Mouse (Mus musculus): ENCODE results near the gene Catsperd. TPM values are rescaled to one million over a fixed set of nuclear protein-coding genes. Genes with fewer than 3 reads are reported as not detected.
"Not testable (repeated sequence)": the region's sequence is repeated elsewhere in the genome, so short reads cannot be mapped to it uniquely, and the experiment has no call there.

Catsperd gene
- polyA plus RNA-seq, 1 experiment: 1.2 TPM

DNA sequence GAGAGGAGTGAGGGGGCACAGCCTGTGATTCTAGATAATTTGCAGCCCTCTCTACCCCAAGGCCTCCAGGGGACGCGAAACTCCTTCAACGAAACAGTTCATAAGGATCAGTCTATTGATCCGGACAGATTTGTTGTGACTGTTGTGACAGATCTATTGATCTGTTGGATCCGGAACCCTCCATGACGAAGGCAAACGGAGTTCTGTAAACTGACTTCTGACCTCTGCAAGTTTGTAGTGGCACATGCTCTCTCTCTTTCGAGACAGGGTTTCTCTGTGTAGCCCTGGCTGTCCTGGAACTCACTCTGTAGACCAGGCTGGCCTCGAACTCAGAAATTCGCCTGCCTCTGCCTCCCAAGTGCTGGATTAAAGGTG is 15.4 kb upstream of the Catsperd start:
- not testable (repeated sequence) for DNase-seq (ENCODE audit: low read depth)

- DNase-seq (ENCODE audit: low read depth): no peak
Measured at GRCm38 (mm10) chr17:56613236-56613844, 14.6 kb upstream of the Catsperd start, which contains the start of gene Rpl36. Gene Rpl36 (plus strand): TSS chr17:56613416.

DNA sequence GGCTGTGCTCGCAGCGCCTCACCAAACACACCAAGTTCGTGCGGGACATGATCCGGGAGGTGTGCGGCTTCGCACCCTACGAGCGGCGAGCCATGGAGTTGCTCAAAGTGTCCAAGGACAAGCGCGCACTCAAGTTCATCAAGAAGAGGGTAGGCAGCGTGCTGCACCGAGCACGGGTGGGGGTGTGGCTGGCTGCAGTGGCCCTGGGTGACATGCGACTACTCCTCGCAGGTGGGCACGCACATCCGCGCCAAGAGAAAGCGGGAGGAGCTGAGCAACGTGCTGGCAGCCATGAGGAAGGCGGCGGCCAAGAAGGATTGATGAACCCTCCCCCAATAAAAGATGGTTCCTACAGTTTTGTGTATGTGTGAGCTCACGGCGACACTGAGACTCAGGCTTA is 14.1 kb upstream of the Catsperd start:
- not testable (repeated sequence) for DNase-seq (ENCODE audit: low read depth)

- no peak for DNase-seq (ENCODE audit: low read depth)
Measured at GRCm38 (mm10) chr17:56614391-56615135, 13.4 kb upstream of the Catsperd start.

- DNase-seq (ENCODE audit: low read depth): no peak
Measured at GRCm38 (mm10) chr17:56615136-56615784, 12.7 kb upstream of the Catsperd start.

DNA sequence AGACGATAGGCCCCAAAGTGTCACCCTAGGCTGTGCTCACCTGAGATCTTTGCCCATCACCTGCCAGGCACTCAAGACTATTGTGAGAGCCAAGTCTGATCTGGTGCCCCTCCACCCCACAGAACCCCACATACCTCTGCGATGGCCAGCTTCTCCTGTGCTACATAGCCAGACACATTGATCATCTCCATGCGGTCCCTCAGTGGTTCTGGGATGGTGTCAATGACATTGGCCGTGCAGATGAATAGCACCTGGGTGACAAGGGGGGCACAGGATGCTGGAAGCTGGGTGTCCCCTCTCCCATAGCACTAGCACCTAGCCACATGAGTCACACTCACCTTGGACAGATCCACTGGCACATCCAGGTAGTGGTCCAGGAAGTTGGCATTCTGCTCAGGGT is 12.2 kb upstream of the Catsperd start:
- DNase-seq (ENCODE audit: low read depth): no peak

GRCm38 (mm10) chr17:56616725-56617124 is 11.2 kb upstream of the Catsperd start:
- no peak for DNase-seq (ENCODE audit: low read depth)

DNA sequence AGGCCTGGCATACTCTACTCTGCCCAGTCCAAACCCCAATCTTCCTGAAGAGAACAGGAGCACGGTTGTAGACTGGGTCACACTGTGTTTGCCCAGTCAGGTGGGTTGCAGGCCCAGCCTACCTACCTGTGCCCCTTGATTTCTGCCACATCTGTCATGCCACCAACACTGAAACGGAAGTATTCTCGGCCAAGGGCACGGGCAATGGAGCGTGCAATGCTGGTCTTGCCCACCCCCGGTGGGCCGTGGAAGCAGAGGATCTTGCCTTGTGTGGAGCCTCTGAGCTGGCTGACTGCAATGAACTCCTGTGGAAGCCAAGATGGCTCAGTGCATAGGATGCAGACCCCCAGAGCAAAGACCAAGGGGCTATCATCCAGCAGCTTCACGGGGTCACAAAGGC is 10.3 kb upstream of the Catsperd start:
- DNase-seq (ENCODE audit: low read depth): no peak

GRCm38 (mm10) chr17:56625495-56625894 is 2.4 kb upstream of the Catsperd start:
- no peak for DNase-seq (ENCODE audit: low read depth)

GRCm38 (mm10) chr17:56626260-56626659 is 1.7 kb upstream of the Catsperd start:
- no peak for DNase-seq (ENCODE audit: low read depth)

DNA sequence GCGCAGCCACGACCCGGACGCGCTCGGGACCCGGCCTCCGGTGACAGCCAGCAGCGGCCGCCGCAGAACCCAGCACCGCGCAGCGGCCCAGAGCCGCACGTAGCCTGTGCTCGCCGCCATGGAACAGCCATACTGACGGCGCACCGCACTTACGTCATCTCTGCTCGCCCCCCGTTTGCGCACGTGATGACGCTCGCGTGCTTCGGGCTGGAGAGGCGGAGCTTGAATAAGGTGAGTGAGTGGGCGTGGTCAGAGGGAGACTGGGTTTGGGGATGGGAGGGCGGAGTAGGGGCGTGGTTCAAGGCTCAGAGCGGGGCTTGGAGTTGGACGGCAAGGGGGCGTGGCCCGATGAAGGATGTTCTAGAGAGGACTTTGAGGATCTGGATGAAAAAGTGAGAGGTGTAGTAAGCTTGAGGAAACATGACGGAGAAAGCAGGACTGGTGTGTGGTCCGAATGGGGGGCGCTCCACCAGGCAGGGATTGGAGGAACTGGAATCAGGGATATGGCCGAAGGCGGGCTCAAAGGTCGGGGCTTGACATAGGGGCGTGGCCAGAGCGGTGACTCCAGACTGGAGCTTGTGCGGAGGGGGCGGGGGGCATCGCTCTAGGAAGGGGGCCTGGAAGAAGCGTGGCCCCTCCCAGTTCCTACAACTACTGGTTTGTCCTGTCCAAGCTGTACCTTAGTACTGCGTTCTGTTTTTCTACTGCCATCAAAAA is 1.0 kb upstream of the Catsperd start, which contains the start of gene Lonp1:
Lonp1 (minus strand) TSS at position 134 of the 717 bp plus-strand sequence.
- DNase-seq (ENCODE audit: low read depth): no peak

GRCm38 (mm10) chr17:56629800-56630781 is 2.1 kb downstream of the Catsperd start:
- DNase-seq (ENCODE audit: low read depth): not testable (repeated sequence)

GRCm38 (mm10) chr17:56631807-56632206 is 3.9 kb downstream of the Catsperd start:
- DNase-seq (ENCODE audit: low read depth): no peak

- no peak for DNase-seq (ENCODE audit: low read depth)
Measured at GRCm38 (mm10) chr17:56634023-56634422, 6.1 kb downstream of the Catsperd start.

DNA sequence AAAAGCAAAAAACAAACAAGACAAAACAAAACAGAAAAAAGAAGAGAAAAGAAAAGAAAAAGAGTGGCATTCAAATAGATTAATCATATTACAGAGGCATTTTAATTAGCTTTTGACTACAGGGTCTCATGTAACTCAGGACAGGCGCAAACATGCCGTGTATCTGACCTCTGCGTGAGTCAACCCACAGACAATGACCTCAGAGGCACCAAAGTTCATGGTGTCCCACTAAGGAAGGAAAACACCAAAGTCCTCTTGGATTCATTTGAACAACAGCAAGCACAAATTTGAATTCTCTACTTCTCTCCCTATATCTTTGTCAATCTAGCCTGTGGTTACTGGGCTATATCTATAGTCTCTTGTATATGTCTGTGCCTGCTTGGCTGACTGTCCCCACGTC is 15.3 kb downstream of the Catsperd start:
- DNase-seq (ENCODE audit: low read depth): no peak

GRCm38 (mm10) chr17:56647546-56647945 is 19.6 kb downstream of the Catsperd start:
- DNase-seq (ENCODE audit: low read depth): no peak

DNA sequence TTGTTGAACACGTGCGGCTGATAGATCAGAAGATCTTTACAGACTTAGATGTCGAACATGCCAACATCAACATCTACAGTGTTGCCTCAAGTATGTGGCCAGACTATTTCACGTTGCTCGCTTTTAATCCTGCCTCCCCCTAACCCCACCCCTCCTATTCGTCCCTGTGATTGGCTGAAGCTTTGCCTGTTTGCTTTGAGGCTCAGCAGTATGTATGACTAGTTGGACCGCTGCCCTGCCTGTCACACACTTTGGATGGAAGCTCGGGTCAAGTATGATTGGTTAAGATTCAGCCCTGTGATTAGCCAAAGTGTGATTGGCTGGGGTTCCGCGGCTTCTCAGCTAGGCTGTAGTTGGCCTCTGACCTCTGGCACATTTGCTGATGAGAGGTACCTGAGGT is 23.9 kb downstream of the Catsperd start:
- DNase-seq (ENCODE audit: low read depth): peak; percentile 63

DNA sequence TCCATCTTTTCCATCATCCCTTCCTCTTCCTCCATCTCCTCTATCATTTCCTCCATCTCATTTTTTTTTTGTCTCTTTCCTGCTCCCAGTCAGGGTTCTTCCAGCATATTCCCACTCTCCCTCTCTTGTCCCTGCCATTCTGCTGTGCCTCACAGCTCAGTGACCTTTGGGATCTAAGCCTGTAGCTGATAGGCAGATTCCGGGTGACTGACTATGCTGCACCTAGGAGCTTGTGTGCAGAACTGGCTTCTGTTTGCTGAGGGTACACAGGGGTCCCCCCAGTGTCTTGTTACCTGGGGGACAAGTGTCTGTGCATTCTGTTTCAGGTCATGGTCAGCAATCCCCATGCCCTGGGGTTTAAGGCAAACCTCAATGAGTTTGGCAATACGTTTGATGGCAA is 26.8 kb downstream of the Catsperd start:
- no peak for DNase-seq (ENCODE audit: low read depth)

GRCm38 (mm10) chr17:56655311-56655710 is 27.4 kb downstream of the Catsperd start:
- DNase-seq (ENCODE audit: low read depth): no peak

GRCm38 (mm10) chr17:56656171-56656570 is 28.2 kb downstream of the Catsperd start:
- no peak for DNase-seq (ENCODE audit: low read depth)

GRCm38 (mm10) chr17:56663659-56664058 is 35.7 kb downstream of the Catsperd start:
- DNase-seq (ENCODE audit: low read depth): no peak
